Mouse (Mus musculus) heart, postnatal 0 days (tissue): ENCODE results near the gene Hydin. TPM values are rescaled to one million over a fixed set of nuclear protein-coding genes. Genes with fewer than 3 reads are reported as not detected.

Experiments
- ATAC-seq: fragments of 200-750 bp; cut with Nextera tagmentation; 2 replicates; pipeline ENCODE4 v1.8.0; 2017; ENCODE audit warnings: low read depth, moderate number of reproducible peaks, moderate library complexity; ENCODE audit not compliant: insufficient read depth
- DNase-seq: peaks from one replicate; pipeline ENCODE4 v3.0.0-alpha.2; 2016; ENCODE audit warnings: low spot score
- H3K27ac ChIP-seq: fragments of 300-500 bp; sonication (generic); 2 replicates; pipeline ENCODE4 v1.5.1; 2014; ENCODE audit warnings: low read depth, mild to moderate bottlenecking
- H3K27me3 ChIP-seq: fragments of 300-500 bp; sonication (generic); 2 replicates; pipeline ENCODE4 v1.6.1; 2014; ENCODE audit warnings: low read length, mixed read lengths; ENCODE audit not compliant: control insufficient read depth, insufficient read depth
- H3K36me3 ChIP-seq: fragments of 300-500 bp; sonication (generic); replicated peaks from 2 replicates; pipeline ENCODE4 v1.6.1; 2014; ENCODE audit warnings: low read length, mixed read lengths; ENCODE audit not compliant: control insufficient read depth, insufficient read depth
- H3K4me1 ChIP-seq: fragments of 300-500 bp; sonication (generic); 2 replicates; pipeline ENCODE4 v1.6.1; 2014; ENCODE audit warnings: antibody characterized with exemption; ENCODE audit not compliant: control insufficient read depth, insufficient read depth
- H3K4me2 ChIP-seq: fragments of 300-500 bp; sonication (generic); 2 replicates; pipeline ENCODE4 v1.6.1; 2014; ENCODE audit warnings: low read depth, mild to moderate bottlenecking, low read length, moderate library complexity
- H3K4me3 ChIP-seq: fragments of 300-500 bp; sonication (generic); 2 replicates; pipeline ENCODE4 v1.5.1; 2014; ENCODE audit warnings: low read depth, low read length
- H3K9ac ChIP-seq: fragments of 300-500 bp; sonication (generic); replicated peaks from 2 replicates; pipeline ENCODE4 v1.6.1; 2014; ENCODE audit warnings: low read depth, low read length, mixed read lengths
- H3K9me3 ChIP-seq: fragments of 300-500 bp; sonication (generic); replicated peaks from 2 replicates; pipeline ENCODE4 v1.6.1; 2016; ENCODE audit warnings: low read length; ENCODE audit not compliant: control insufficient read depth
- CTCF ChIP-seq: IDR thresholded peaks from 2 replicates; pipeline ENCODE4 v1.5.1; 2016; ENCODE audit warnings: antibody characterized with exemption, control low read depth, low read depth
- EP300 ChIP-seq: IDR thresholded peaks from 2 replicates; pipeline ENCODE4 v1.6.1; 2016; ENCODE audit warnings: antibody characterized with exemption, low read depth
- WGBS: fragments of 180-500 bp; shearing (Covaris S2); extraction: QIAGEN DNeasy Blood & Tissue Kit; methylation state at CpG from one replicate; pipeline ENCODE4 v1.1.7; 2014; 5-methylcytosine and 5-hydroxymethylcytosine counted together
- polyA plus RNA-seq: library from polyadenylated mRNA; unstranded; fragments of >200 nt; fragmentation: Nextera tagmentation; extraction: Ambion mirVana; gene quantifications from 2 replicates; pipeline ENCODE4 v1.2.1, GENCODE M21; 2015
- total RNA-seq: library from RNA; depleted of rRNA; stranded (reverse); fragments of >200 nt; gene quantifications from 2 replicates; pipeline ENCODE4 v1.2.3, GENCODE M21; 2014; ENCODE audit warnings: low replicate concordance

The Hydin gene
- total and polyA plus RNA-seq, 2 experiments from 2014 or later = 0.03 to 0.04 TPM

- DNase-seq (no peak), ATAC-seq (no peak)
- 80% methylated on average over 3 of the region's 3 CpGs for WGBS
Observed at GRCm38 (mm10) chr8:110630079-110630478, 363.3 kb downstream of the Hydin start.

GRCm38 (mm10) chr8:110630571-110631071, 363.8 kb downstream of the Hydin start:
- 53% methylated on average over 8 of the region's 8 CpGs for WGBS
- Histone ChIP-seq H3K4me1 (peaks cover 4% of the 10 kb centered on the region; the same call in 1 of the 2 replicates), H3K27ac (peak overlapping the region; percentile 27; the same call in 1 of the 2 replicates), H3K9ac (no peak overlapping the region), H3K27me3 (no peaks in the 10 kb centered on the region), H3K36me3 (peaks cover 34% of the 10 kb centered on the region), H3K9me3 (no peaks in the 10 kb centered on the region), H3K4me2 (no peak overlapping the region), H3K4me3 (no peak overlapping the region)
- DNase-seq = peak; percentile 22
- TF ChIP-seq EP300 = no peak
- TF ChIP-seq CTCF = no peak
- peak; percentile 52 for ATAC-seq

More at GRCm38 (mm10) chr8:110630079-110630478, 363.3 kb downstream of the Hydin start:
- TF ChIP-seq CTCF = no peak
- no peak for TF ChIP-seq EP300
- H3K27ac ChIP-seq = no peak overlapping the region
- H3K4me1 ChIP-seq = peaks cover 4% of the 10 kb centered on the region; the same call in 1 of the 2 replicates
- H3K9me3 ChIP-seq = no peaks in the 10 kb centered on the region
- H3K27me3 ChIP-seq = no peaks in the 10 kb centered on the region
- H3K4me3 ChIP-seq = no peak overlapping the region
- no peak overlapping the region for H3K9ac ChIP-seq
- H3K4me2 ChIP-seq = no peak overlapping the region
- H3K36me3 ChIP-seq = peaks cover 28% of the 10 kb centered on the region

- no peak overlapping the region for H3K9ac ChIP-seq
- no peak for DNase-seq
- peaks cover 4% of the 10 kb centered on the region; the same call in 1 of the 2 replicates for H3K4me1 ChIP-seq
- H3K9me3 ChIP-seq = no peaks in the 10 kb centered on the region
- H3K27me3 ChIP-seq = no peaks in the 10 kb centered on the region
- WGBS = 85% methylated on average over 7 of the region's 7 CpGs
- TF ChIP-seq EP300 (no peak), CTCF (no peak)
- peaks cover 40% of the 10 kb centered on the region for H3K36me3 ChIP-seq
- no peak overlapping the region for H3K27ac ChIP-seq
- no peak for ATAC-seq
- no peak overlapping the region for H3K4me2 ChIP-seq
- H3K4me3 ChIP-seq = no peak overlapping the region
Observed at GRCm38 (mm10) chr8:110631201-110631600, 364.4 kb downstream of the Hydin start.

GRCm38 (mm10) chr8:110633814-110634213, 367.0 kb downstream of the Hydin start:
- 92% methylated on average over 3 of the region's 3 CpGs for WGBS
- H3K4me2 ChIP-seq = no peak overlapping the region
- DNase-seq (no peak), ATAC-seq (no peak)
- TF ChIP-seq EP300 = no peak
- no peak for TF ChIP-seq CTCF
- H3K9me3 ChIP-seq = no peaks in the 10 kb centered on the region
- H3K4me1 ChIP-seq = peaks cover 4% of the 10 kb centered on the region; the same call in 1 of the 2 replicates
- no peak overlapping the region for H3K27ac ChIP-seq
- H3K36me3 ChIP-seq = peaks cover 60% of the 10 kb centered on the region
- no peak overlapping the region for H3K4me3 ChIP-seq
- no peaks in the 10 kb centered on the region for H3K27me3 ChIP-seq
- no peak overlapping the region for H3K9ac ChIP-seq

- Histone ChIP-seq H3K4me1 (no peaks in the 10 kb centered on the region), H3K36me3 (peaks cover 60% of the 10 kb centered on the region), H3K4me2 (no peak overlapping the region), H3K9me3 (no peaks in the 10 kb centered on the region), H3K27me3 (no peaks in the 10 kb centered on the region), H3K9ac (no peak overlapping the region), H3K27ac (no peak overlapping the region), H3K4me3 (no peak overlapping the region)
- DNase-seq (no peak), ATAC-seq (no peak)
- 92% methylated on average over 6 of the region's 6 CpGs for WGBS
- TF ChIP-seq CTCF = no peak
- TF ChIP-seq EP300 = no peak
Observed at GRCm38 (mm10) chr8:110636182-110636581, 369.4 kb downstream of the Hydin start.

GRCm38 (mm10) chr8:110642331-110642730, 375.6 kb downstream of the Hydin start:
- 51% methylated on average over 5 of the region's 5 CpGs for WGBS
- ATAC-seq (no peak), DNase-seq (peak; percentile 31)
- H3K9ac ChIP-seq = no peak overlapping the region
- H3K4me3 ChIP-seq = no peak overlapping the region
- no peaks in the 10 kb centered on the region for H3K9me3 ChIP-seq
- H3K27me3 ChIP-seq = no peaks in the 10 kb centered on the region
- no peak for TF ChIP-seq EP300
- 0 out of 2 replicates have a peak, but pooled peaks have one; percentile 2 for TF ChIP-seq CTCF
- H3K4me2 ChIP-seq = no peak overlapping the region
- H3K4me1 ChIP-seq = no peaks in the 10 kb centered on the region
- H3K27ac ChIP-seq = no peak overlapping the region
- peaks cover 23% of the 10 kb centered on the region for H3K36me3 ChIP-seq
